Mouse (Mus musculus): Measurements from ENCODE around the gene Gtf2i.

- TF ChIP-seq EP300 (IDR thresholded peaks at IDR 0.05; ENCODE audit: insufficient read depth, low read depth, low read length) (no peak), CTCF (IDR thresholded peaks at IDR 0.05) (no peak)
Observed at GRCm38 (mm10) chr5:134225110-134225901, 89.3 kb downstream of the Gtf2i start.

Data from heart, adult 2 months (tissue).